Mouse (Mus musculus) A20 (cell line): ENCODE measurements around the gene Gpc6.

ENCODE experiments used
- DNase-seq: peaks from one replicate; pipeline ENCODE4 v3.0.0-alpha.2; 2011; ENCODE audit warnings: low read depth, low spot score

The Gpc6 gene

DNA sequence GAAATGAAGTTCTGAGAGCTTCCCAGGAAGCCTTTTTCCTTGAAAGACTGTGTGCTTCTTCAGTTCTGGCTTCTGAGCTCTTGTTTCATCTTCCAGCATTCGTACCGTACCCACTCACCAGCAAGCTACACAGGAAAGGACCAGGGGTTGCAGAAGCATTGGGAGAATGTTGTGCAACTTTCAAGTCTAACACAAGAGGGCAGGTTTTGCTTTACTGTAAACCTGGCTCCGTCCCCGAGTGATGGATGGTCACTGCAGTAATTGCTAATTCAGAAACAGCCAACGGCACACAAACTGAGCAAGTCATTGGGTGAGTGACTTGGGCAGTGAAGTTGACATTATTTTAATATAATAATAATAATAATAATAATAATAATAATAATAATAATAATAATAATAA lies 1080.6 kb downstream of the Gpc6 start:
- DNase-seq: peak; percentile 47

DNA sequence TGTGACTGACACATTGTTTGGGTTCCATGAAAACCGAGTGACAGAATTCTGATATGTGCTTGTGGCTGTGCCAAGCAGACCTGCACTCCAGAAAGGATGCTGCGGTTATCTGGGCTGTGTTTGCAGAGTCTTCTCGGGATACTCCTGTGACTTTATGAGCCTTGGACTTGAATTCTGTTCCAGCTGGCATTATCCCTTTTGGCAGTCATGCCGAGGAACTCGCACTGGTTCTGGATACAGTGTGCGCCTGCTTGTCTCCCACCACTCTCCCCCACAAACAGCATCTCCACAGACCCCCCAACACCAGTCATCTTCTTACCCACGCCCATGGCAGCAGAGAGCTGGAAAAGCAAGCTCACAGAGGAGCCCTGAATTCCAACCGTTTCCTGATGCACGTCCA lies 1084.4 kb downstream of the Gpc6 start:
- no peak for DNase-seq

DNA sequence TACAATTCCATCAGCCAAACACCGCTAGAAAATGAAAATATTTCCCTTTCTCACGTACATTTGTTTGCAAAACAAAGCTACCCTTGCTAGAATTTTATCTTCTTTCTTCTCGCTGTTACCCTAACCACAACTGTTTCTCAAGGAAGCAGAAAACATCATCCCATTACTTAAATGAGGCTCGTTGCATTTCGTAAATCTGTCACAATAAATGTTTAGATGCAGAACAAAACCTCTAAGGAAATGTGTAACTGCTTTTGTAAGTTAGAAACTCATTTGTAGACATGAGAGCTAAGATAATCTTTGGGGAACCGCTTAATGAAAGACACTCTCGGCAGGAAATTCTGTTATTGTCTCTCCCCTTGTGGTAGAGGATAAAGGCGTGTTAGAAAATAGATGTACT lies 1088.1 kb downstream of the Gpc6 start:
- no peak for DNase-seq

DNA sequence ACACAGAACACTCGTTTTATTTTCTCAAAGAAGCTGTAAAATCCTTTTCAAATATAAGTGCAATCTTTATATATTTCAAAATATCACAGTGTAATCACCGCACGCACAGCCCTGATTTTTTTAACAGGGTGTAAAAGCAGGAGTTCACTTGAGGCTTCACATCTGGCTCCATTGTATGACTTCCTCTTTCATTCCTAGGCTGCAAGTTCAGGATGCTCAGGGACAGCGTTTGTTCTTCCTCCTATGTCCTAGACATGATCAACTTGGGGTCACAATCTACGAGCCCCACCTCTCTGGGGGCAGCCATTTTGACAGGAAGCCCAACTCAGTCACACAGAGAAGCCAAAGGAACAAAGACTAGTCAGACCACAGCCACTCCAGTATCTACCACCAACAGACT lies 1094.2 kb downstream of the Gpc6 start:
- DNase-seq: peak; percentile 9

DNA sequence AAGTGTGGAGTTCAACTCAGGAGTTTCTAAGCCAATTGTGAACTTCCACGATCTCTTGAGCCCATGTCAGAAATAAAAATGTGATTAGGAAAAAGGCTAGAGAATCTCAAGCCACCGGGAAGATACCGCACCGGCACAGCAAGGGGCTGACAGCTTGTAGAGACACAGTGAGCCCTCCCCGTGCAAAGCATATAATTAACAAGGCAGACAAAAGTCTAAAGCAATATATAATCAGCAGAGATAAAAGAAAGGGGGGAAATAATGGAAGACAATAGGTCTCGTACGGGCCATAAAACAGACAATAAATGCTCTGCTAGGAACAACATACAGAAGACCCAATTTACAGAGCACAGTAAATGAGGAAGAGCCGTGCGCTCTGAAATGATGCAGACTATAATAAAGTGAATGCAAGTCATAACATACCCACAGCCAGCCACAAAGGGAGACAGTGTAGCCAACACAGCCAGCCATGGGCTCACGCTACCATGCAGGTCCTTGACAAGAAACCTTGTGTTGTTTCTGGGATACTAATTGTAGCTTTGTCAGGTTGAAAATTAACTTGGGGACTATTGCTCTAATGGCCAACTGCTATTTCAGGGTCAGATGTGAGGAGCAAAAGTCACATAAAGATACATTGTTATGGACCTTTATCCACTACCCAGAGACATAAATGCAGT lies 1096.9 kb downstream of the Gpc6 start:
- no peak for DNase-seq
